Mouse (Mus musculus) intestine, postnatal 0 days (tissue): ENCODE results near the gene Fnbp1. TPM values are rescaled to one million over a fixed set of nuclear protein-coding genes. Genes with fewer than 3 reads are reported as not detected.

ENCODE experiments used
- ATAC-seq: fragments of 200-750 bp; cut with Nextera tagmentation; 2 replicates; pipeline ENCODE4 v1.8.0; 2017; ENCODE audit warnings: mild to moderate bottlenecking, moderate TSS enrichment, moderate library complexity
- H3K27ac ChIP-seq: fragments of 300-500 bp; sonication (generic); 2 replicates; pipeline ENCODE4 v1.5.1; 2014; ENCODE audit warnings: mild to moderate bottlenecking, low read depth, low read length, moderate library complexity
- H3K27me3 ChIP-seq: fragments of 300-500 bp; sonication (generic); replicated peaks from 2 replicates; pipeline ENCODE4 v1.6.1; 2014; ENCODE audit warnings: low read length, mixed read lengths; ENCODE audit not compliant: control insufficient read depth, insufficient read depth
- H3K36me3 ChIP-seq: fragments of 300-500 bp; sonication (generic); 2 replicates; pipeline ENCODE4 v1.6.1; 2014; ENCODE audit warnings: mild to moderate bottlenecking, moderate library complexity; ENCODE audit not compliant: control insufficient read depth, insufficient read depth
- H3K4me1 ChIP-seq: fragments of 300-500 bp; sonication (generic); replicated peaks from 2 replicates; pipeline ENCODE4 v1.6.1; 2014; ENCODE audit warnings: antibody characterized with exemption, low read length, mixed read lengths; ENCODE audit not compliant: control insufficient read depth, insufficient read depth
- H3K4me2 ChIP-seq: fragments of 300-500 bp; sonication (generic); replicated peaks from 2 replicates; pipeline ENCODE4 v1.6.1; 2014; ENCODE audit warnings: low read depth, mild to moderate bottlenecking, moderate library complexity
- H3K4me3 ChIP-seq: fragments of 300-500 bp; sonication (generic); 2 replicates; pipeline ENCODE4 v1.5.1; 2014; ENCODE audit warnings: low read depth, low read length
- H3K9ac ChIP-seq: fragments of 300-500 bp; sonication (generic); 2 replicates; pipeline ENCODE4 v1.6.1; 2014; ENCODE audit warnings: mild to moderate bottlenecking, low read depth, low read length
- H3K9me3 ChIP-seq: fragments of 300-500 bp; sonication (generic); 2 replicates; pipeline ENCODE4 v1.6.1; 2016; ENCODE audit warnings: mixed run types; ENCODE audit not compliant: control insufficient read depth
- CTCF ChIP-seq: sonication (generic); IDR thresholded peaks from 2 replicates; pipeline ENCODE4 v1.5.1; 2016; ENCODE audit warnings: low read depth, mild to moderate bottlenecking, control low read depth, antibody characterized with exemption, moderate library complexity
- WGBS: fragments of 180-500 bp; shearing (Covaris S2); extraction: QIAGEN DNeasy Blood & Tissue Kit; methylation state at CpG from one replicate; pipeline ENCODE4 v1.1.7; 2014; 5-methylcytosine and 5-hydroxymethylcytosine counted together
- polyA plus RNA-seq: library from polyadenylated mRNA; unstranded; fragments of >200 nt; fragmentation: Nextera tagmentation; extraction: Ambion mirVana; gene quantifications from 2 replicates; pipeline ENCODE4 v1.2.1, GENCODE M21; 2015

Fnbp1 gene
- polyA plus RNA-seq, 1 experiment from 2014 or later: 10.4 TPM

GRCm38 (mm10) chr2:31098616-31099015 is 43.2 kb downstream of the Fnbp1 start:
- TF ChIP-seq CTCF: no peak
- peaks cover 15% of the 10 kb centered on the region; the same call in 1 of the 2 replicates for H3K36me3 ChIP-seq
- H3K4me1 ChIP-seq: 0 out of 2 replicates have a peak, but pooled peaks cover 2% of the 10 kb centered on the region
- no peak overlapping the region for H3K4me2 ChIP-seq
- ATAC-seq: no peak
- WGBS: 93% methylated on average over 11 of the region's 11 CpGs
- no peak overlapping the region for H3K27ac ChIP-seq
- H3K9me3 ChIP-seq: no peaks in the 10 kb centered on the region
- no peak overlapping the region for H3K9ac ChIP-seq
- no peak overlapping the region for H3K4me3 ChIP-seq
- no peaks in the 10 kb centered on the region for H3K27me3 ChIP-seq

DNA sequence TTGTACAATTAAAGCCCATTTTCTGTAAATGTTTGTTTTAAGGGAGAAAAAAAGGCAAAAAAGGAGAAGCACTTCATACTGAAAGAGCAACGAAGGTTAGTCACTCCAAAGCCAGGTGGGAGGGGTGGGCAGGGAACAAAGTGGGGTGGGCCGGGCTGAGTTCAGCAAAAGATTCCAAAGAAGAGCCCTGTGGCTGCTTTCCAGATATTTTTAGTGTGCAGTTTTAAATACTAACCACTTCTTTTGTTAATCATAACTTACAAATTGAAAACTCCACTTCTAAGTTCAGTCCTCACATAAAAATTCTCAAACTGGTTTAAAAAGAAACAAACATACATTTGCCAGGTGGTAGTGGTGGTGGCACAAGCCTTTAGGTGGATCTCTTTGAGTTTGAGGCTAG is 44.5 kb downstream of the Fnbp1 start:
- no peak overlapping the region for H3K4me2 ChIP-seq
- H3K27me3 ChIP-seq: no peaks in the 10 kb centered on the region
- no peak for ATAC-seq
- no peak overlapping the region for H3K9ac ChIP-seq
- WGBS: 66% methylated on average over 2 of the region's 2 CpGs
- no peak overlapping the region for H3K27ac ChIP-seq
- H3K9me3 ChIP-seq: no peaks in the 10 kb centered on the region
- no peak overlapping the region for H3K4me3 ChIP-seq
- H3K4me1 ChIP-seq: no peaks in the 10 kb centered on the region
- peaks cover 15% of the 10 kb centered on the region; the same call in 1 of the 2 replicates for H3K36me3 ChIP-seq
- TF ChIP-seq CTCF: no peak

- Histone ChIP-seq H3K4me2 (no peak overlapping the region), H3K4me1 (no peaks in the 10 kb centered on the region), H3K4me3 (no peak overlapping the region), H3K9ac (no peak overlapping the region), H3K9me3 (no peaks in the 10 kb centered on the region), H3K27ac (no peak overlapping the region), H3K36me3 (peaks cover 15% of the 10 kb centered on the region; the same call in 1 of the 2 replicates), H3K27me3 (no peaks in the 10 kb centered on the region)
- no peak for ATAC-seq
- no peak for TF ChIP-seq CTCF
- WGBS: 74% methylated on average over 15 of the region's 15 CpGs
Observed at GRCm38 (mm10) chr2:31096119-31096518, 45.7 kb downstream of the Fnbp1 start.

GRCm38 (mm10) chr2:31094565-31094964 is 47.2 kb downstream of the Fnbp1 start:
- Histone ChIP-seq H3K27me3 (no peaks in the 10 kb centered on the region), H3K9ac (no peak overlapping the region), H3K4me1 (no peaks in the 10 kb centered on the region), H3K27ac (no peak overlapping the region), H3K4me2 (no peak overlapping the region), H3K36me3 (peaks cover 10% of the 10 kb centered on the region; the same call in 1 of the 2 replicates), H3K9me3 (no peaks in the 10 kb centered on the region), H3K4me3 (no peak overlapping the region)
- 41% methylated on average over 5 of the region's 5 CpGs for WGBS
- no peak for ATAC-seq
- TF ChIP-seq CTCF: no peak

DNA sequence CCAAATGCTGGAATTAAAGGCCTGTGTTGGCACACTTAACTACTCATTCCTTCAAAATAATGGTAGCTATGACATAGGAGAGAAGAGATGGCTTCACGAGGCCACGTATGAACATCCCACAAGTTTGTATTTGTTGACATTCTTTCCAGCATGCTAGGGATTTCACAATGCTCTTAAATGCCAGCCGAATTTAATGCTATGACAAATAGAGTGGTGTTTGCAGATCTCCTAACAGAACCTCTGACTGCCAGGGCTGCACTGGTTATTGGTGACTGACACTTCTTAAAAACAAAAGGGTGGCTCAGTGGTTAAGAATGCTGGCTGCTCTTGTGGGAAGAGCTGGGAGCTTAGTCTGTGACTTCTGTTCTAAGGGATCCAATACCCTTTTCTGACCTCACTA is 48.9 kb downstream of the Fnbp1 start:
- Histone ChIP-seq H3K9me3 (no peaks in the 10 kb centered on the region), H3K9ac (no peak overlapping the region), H3K4me2 (no peak overlapping the region), H3K4me1 (no peaks in the 10 kb centered on the region), H3K27ac (no peak overlapping the region), H3K27me3 (no peaks in the 10 kb centered on the region), H3K36me3 (peaks cover 10% of the 10 kb centered on the region; the same call in 1 of the 2 replicates), H3K4me3 (no peak overlapping the region)
- 69% methylated on average over 3 of the region's 3 CpGs for WGBS
- ATAC-seq: no peak
- no peak for TF ChIP-seq CTCF

DNA sequence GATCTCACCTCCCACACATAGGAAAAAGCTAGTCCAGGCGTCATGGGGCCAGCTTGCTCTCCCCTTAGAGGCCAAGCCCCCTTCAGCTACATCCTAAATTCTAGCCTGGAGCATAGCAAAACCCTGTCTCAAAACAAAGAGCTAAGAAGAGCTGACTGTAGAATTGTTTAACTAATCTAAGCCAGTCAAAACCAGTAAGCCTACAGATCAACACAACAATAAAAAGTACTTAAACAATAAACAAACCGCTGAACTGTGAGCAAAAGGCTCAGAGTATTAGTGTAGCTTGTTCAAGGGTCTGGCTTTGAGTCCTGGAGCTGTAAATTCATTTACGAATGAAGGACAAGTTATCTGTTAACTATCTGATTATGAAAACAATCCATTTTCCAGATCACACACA is 50.6 kb downstream of the Fnbp1 start:
- ATAC-seq: no peak
- Histone ChIP-seq H3K4me3 (no peak overlapping the region), H3K4me2 (no peak overlapping the region), H3K36me3 (peaks cover 8% of the 10 kb centered on the region; the same call in 1 of the 2 replicates), H3K27ac (no peak overlapping the region), H3K9ac (no peak overlapping the region), H3K4me1 (no peaks in the 10 kb centered on the region), H3K27me3 (no peaks in the 10 kb centered on the region), H3K9me3 (no peaks in the 10 kb centered on the region)
- no peak for TF ChIP-seq CTCF
- 35% methylated on average over 3 of the region's 3 CpGs for WGBS

DNA sequence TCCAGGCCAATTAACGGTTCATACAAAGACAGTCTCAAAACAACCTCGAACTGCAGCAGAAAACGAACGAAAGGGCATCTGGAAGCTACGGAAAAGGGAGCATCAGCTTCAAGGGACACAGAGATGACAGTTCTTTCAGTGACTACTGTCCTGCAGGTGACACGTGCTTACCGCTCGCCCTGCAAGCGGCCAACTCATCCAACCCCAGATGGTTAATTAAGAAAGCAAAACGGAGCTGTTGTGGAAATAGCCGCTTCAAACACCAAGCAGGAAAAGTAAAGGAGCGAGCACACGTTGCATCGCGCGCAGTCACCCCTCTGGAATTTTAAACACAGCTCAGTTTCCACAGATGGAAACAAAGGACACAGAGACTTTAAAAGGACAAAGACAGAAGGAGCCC is 52.2 kb downstream of the Fnbp1 start:
- H3K4me1 ChIP-seq: no peaks in the 10 kb centered on the region
- no peak overlapping the region for H3K9ac ChIP-seq
- H3K4me3 ChIP-seq: no peak overlapping the region
- TF ChIP-seq CTCF: no peak
- no peak for ATAC-seq
- no peaks in the 10 kb centered on the region for H3K9me3 ChIP-seq
- no peak overlapping the region for H3K4me2 ChIP-seq
- H3K36me3 ChIP-seq: no peaks in the 10 kb centered on the region; the same call in 1 of the 2 replicates
- H3K27me3 ChIP-seq: no peaks in the 10 kb centered on the region
- no peak overlapping the region for H3K27ac ChIP-seq
- 73% methylated on average over 16 of the region's 16 CpGs for WGBS
